Mouse (Mus musculus) lung, postnatal 0 days (tissue): Measurements from ENCODE around the gene Smpd4.

ENCODE experiments used
- CTCF ChIP-seq: IDR thresholded peaks from 2 replicates; pipeline ENCODE4 v1.5.1; 2016; ENCODE audit warnings: antibody characterized with exemption, mild to moderate bottlenecking
- EP300 ChIP-seq: IDR thresholded peaks from 2 replicates; pipeline ENCODE4 v1.6.1; 2016; ENCODE audit warnings: antibody characterized with exemption, mild to moderate bottlenecking, control low read depth

GRCm38 (mm10) chr16:17647156-17647555 is 28.0 kb downstream of the Smpd4 start:
- TF ChIP-seq CTCF (no peak), EP300 (no peak)
